Mouse (Mus musculus): ENCODE measurements around the gene Krtap13-1.
"Not testable (repeated sequence)": the region's sequence is repeated elsewhere in the genome, so short reads cannot be mapped to it uniquely, and the experiment has no call there.

The Krtap13-1 gene

DNA sequence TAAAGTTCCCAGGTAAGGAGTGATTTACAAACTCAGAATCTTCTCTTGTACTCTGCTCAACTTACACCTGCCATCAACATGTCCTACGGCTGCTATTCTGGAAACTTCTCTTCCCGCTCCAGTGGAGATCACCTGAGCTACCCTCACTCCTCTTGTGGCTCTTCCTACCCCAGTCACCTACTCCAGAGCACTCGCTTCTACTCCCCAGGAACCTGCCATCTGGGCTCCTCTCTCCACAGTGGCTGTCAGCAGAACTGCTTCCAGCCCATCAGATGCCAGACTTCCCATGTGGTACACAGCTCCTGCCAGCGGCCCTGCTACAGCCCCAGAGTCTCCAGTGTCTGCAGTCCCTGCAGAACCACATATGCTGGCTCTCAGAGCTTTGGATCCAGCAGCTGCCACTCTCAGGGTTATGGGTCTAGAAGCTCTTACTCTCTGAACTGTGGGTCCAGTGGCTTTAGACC lies at the start of gene Krtap13-1:
TSS of gene Krtap13-1 (plus strand) at position 51 of the 464 bp plus-strand sequence.
- DNase-seq = no peak

DNA sequence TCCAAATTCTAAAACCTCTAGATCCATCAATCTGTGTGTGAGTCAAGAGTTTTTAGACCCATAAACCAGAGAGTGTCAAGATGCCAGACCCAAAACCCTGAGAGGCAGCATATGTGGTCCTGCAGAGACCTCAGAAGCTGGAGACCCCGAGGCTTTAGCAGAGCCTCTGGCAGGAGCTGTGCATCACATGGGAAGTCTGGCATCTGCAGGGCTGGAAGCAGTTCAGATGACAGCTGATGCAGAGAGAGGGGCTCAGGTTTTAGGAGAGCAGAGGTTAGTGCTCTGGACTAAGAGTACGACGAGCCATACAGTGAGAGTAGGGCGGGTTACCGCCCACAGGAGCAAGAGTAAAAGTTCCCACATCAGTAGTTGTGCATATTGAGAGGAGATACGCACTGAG lies 49.6 kb upstream of the Krtap13-1 start:
- DNase-seq = no peak

DNA sequence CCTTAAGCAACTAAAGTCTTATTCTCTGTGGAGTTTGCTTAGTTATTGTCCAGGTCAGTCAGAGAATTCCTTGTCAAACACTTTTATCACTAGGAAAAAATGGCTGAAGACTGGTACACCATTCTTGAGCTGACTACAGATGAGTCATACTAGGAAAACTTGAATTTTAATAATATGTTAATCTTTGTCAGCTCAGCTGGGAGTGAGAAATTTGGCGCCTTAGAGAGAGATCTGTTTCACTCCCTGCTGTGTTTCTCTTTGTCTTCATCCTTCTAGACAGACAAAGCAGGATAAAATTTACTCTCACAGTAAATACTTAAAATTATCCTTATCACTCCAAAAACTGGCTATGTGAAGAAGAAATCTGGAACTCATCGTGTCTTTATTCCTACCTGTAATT lies 47.4 kb upstream of the Krtap13-1 start:
- no peak for DNase-seq

DNA sequence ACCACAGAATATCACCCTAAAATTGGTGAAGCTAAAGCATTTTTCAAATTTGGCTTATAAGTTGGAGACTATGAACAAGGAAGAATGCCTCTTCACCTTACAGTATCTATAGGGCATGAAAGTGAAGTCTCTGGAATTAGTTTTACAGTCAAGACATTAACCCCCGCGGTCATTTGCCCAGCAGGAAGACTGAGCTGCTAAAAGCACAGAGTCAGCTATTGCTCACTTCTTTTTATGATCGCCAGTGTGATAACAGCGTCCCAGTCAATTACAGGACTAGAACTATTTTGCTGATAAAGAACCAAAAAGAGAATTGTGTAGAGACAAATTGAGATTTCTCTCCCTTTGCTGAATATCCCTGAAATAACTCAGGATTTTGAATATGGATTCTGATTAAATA lies 32.4 kb upstream of the Krtap13-1 start:
- DNase-seq = no peak

DNA sequence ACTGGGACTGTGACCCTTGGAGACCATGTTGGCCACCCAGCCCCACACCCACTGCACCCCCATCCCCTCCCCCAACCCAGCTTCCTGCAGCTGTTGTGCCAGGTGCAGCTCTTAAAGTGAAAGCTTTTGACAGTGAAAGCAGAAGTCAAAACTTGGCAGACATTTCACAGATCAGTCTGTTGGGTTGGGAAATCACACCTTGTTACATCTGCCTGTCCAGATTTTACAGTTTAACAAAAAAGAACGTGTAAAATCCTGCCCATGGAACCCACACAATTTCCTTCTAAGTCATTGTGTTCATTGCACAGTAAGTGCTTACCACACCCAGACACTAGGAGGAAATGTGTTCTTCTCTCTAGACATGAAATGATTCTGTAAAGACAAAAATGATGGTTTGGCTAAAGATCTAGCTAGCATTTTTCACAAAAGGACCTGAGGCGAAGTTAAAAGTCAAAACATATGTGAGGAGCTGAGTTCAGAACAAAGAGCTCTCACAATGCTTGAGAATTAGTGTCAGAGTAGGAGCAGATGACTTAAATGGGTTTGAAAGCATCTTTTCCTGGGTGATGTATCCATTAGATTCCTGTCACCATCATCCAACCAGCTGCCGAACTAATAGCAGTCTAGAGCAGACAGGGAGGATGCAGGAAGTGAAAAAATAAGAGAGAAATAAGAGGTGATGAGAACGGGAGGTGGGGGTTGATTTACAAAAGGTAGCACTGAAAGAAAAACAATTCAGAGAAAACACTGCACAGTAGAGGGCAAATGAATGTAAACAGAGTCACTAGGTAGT lies 27.4 kb upstream of the Krtap13-1 start:
- no peak for DNase-seq

DNA sequence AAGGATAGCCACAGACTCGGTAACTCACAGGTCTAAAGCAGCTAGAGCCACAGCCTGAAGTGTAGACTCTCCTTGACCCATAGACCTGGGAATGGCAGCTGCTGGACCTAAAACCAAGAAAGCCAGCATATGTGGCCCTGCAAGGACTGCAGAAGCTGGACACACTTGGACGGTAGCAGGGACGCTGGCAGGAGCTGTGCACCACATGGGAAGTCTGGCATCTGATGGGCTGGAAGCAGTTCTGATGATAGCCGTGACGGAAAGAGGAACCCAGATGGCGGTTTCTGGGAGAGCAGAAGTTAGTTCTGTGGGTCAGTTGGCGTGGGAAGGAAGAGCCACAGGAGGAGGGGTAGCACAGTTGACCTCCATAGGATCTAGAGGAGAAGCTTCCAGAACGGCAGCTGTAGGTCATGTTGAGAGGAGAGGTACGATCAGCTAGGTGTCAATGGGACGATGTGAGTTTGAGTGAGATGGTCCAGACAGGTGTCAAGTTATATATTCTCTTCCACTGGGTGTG lies 21.1 kb upstream of the Krtap13-1 start, which contains the start of gene 2310061N02Rik:
TSS of gene 2310061N02Rik (minus strand) at position 467 of the 517 bp plus-strand sequence.
- DNase-seq = no peak

DNA sequence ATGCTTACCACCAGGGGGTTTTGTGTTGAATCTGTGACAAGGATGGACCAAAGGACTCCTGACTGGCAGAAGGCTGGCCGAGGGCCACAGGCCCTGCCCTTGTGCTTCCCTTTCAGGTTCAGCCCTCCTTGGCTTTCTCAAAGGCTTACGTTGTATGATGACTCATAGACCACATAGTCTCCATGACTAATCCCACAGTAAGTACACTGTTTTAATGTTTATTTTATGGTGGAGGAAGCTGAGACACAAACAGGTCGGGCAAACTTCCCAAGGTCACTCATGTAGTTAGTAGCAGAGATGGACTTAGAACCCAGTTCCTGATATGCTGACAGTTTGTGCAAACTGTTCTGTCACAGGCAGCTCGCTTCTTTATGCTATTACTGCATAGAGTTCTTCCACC lies 17.9 kb upstream of the Krtap13-1 start:
- DNase-seq = no peak

DNA sequence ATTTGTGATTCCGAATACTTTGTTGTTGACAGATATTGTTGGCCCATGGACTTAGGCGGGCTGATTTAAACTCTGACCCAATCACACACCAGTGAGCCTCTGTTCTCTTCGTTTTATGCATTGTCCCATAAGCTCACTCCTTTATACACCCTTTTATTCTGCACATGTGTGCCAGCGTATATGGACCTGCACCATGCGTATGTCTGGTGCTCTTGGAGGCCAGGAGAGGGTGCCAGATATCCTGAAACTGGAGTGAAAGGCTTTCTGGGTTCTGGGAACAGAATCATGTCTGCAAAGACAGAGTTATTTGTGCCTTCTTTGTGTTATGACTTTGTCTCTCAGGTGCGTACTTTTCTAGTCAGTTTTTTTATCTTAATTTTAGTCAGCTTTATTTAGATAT lies 17.4 kb upstream of the Krtap13-1 start:
- no peak for DNase-seq

DNA sequence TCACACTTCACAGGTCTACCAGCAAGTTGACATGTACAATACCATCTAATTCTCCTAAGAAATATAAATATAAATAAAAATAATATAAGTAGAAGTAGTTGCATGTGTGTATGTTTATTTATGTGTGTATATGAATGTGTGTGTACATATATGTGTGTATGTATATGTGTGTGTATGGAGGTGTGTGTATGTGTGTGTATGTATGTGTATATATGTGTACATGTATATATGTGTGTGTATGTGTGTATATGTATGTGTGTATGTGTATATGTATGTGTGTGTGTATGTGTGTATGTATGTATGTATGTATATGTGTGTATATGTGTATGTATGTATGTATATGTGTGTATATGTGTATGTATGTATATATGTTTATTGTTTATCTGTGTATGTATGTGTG lies 12.1 kb upstream of the Krtap13-1 start:
- no peak for DNase-seq

DNA sequence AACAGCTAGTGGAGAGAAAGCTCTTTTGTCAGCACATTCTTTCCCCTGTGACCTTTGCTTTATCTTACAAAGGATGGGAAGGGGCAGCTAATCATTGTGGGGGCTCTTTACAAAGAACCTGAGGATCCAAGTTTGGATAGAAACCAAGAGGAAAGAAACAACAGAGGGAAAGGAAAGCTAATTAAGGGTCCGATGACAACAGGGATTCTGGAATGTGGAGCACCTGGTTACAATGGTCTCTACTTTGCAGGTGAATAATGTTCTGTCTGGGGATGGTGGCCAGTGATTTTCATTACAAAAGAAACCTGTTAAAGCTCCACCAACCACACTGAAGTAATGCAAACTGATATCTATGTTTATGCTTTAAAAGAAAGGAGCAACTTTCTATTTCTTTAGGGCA lies 8.6 kb upstream of the Krtap13-1 start:
- no peak for DNase-seq

DNA sequence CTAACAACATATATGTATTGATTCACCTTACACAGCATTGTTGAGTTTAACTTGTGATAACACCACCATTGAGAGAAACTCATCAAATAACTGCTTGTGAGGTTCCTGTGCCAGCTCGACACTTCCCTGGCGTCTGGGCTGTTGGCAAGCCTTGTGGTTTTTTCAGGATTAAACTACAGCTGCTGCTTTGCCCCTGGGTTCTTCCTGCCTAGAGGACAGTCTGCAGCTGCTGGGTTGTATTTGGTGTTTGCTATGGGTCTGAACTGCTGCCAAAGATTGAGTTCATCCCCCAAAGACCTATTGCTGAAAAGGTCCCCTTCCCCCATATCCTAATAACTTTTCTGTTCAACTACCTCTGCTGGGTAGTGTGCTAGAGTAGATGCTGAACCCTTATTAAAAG lies 6.7 kb downstream of the Krtap13-1 start:
- DNase-seq = no peak

DNA sequence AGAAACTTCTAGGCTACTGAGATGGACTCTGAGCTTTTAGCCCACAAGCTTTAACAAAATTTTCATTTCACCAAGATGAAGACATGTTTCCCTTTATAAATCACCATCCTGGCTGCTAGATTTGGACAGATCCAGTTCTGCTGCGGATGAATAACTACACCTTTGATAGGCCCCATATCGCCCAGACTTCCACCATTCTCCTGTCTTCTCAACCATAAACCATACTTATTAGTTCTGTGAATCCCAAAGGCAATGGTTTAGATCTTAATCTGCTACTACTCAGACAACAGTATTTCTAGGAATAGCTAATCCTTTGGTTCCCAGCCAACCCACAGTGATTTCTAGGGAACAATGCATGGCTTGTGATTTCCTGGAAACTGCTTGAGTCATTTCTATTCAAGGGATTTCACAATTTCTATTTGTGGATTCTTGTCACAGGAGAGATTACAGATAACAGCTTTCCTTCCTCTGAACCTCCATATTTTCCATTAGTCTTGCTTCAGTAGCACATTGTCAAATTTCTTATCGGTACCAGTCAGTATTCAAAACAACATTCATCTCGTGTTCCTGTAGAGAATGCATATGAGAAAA lies 16.2 kb downstream of the Krtap13-1 start:
- DNase-seq = no peak

DNA sequence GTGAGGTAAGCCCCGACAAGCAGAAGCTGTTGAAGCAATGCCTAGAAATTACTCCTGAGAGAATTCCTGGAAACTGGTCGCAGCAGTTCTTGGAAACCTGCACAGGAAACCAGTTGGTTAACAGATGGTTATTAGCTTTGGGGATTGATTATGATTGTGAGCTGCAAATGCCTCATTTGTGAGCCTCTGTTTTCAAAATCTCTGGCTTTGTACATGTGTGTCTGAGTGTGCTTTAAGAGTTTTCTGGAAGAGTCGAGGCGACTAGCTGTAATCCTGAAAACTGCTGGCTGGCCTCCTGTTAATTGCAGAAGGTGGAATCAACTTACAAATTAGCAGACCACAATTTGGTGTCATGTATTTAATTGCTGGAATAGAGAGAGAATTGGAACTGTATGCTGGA lies 19.3 kb downstream of the Krtap13-1 start:
- no peak for DNase-seq

DNA sequence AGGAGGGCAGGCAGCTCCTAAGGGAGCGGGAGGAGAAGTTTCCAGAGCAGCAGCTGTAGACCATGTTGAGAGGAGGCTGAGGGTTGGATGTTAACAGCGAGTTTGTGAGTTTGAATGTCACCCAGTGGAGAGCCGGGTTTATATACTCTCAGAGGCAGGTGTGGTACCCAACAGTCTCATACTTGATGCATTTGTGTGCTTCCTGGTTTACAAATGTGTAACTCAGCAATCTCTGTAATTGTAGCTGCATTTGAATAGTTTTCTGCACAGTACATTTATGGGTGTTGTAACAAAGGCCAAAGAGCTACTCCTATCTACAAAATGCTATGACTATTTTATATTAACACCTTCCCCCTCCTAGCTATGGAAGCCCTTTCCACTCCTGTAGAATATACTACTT lies 22.9 kb downstream of the Krtap13-1 start, which contains the start of gene Krtap13:
TSS of gene Krtap13 (minus strand) at position 101 of the 400 bp plus-strand sequence.
- DNase-seq = not testable (repeated sequence)

DNA sequence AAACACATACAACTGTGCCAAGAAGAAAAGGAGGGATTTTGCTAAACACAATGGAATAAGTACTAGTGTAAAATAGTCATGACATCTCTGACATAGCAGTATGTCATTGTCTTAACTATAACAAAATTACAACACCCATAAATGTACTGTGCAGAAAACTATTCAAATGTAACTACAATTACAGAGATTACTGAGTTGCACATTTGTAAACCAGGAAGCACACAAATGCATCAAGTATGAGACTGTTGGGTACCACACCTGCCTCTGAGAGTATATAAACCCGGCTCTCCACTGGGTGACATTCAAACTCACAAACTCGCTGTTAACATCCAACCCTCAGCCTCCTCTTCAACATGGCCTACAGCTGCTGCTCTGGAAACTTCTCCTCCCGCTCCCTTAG lies 29.9 kb downstream of the Krtap13-1 start, which contains the start of gene 2310034C09Rik:
TSS of gene 2310034C09Rik (plus strand) at position 301 of the 400 bp plus-strand sequence.
- DNase-seq = not testable (repeated sequence)

DNA sequence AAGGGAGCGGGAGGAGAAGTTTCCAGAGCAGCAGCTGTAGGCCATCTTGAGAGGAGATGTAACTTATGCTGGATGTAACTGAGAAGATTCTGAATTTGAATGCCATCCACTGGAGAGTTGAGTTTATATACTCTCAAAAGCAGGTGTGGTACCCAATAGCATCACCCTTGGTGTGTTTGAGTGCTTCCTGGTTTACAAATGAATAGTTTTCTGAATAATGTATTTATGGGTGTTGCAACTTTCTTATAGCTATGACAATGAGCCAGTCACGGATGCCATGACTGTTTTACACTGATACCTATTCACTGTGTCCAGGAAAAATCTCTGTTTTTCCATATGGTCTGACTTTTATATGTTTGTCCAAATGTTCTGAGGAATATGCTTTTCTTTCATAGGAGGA lies 45.4 kb downstream of the Krtap13-1 start, which contains the start of gene 2310057N15Rik:
TSS of gene 2310057N15Rik (minus strand) at position 101 of the 400 bp plus-strand sequence.
- DNase-seq = no peak

DNA sequence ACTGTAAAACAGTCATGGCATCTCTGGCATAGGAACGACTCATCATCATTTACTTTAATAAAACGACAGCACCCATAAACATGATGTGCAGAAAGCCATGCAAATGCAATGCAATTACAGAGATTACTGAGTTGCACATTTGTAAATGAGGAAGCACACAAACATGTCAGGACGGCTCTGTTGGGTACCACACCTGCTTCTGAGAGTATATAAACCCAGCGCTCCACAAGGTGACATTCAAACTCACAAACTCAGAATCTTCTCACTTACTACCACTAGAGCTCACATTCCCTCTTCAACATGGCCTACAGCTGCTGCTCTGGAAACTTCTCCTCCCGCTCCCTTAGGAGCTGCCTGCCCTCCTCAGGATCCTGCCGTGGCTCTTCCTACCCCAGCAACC lies 48.9 kb downstream of the Krtap13-1 start, which contains the start of gene Gm5965:
TSS of gene Gm5965 (plus strand) at position 301 of the 400 bp plus-strand sequence.
- no peak for DNase-seq
